Mouse (Mus musculus) ES-E14 (cell line): ENCODE measurements at regions not wholly inside any gene's neighbourhood (a gene's known extent, or its start where the extent isn't known, plus 50 kb on each side); places are given as distances from the start of the nearest gene placed in this dataset.

Source experiments
- DNase-seq: peaks from one replicate; pipeline ENCODE4 v3.0.0-alpha.2; 2013; ENCODE audit warnings: low read depth, low spot score
- H3K27ac ChIP-seq: 2 replicates; pipeline ENCODE4 v1.5.1; 2012; ENCODE audit warnings: low read depth, mild to moderate bottlenecking, low read length, moderate library complexity, mixed read lengths; ENCODE audit not compliant: poor library complexity, insufficient read depth, severe bottlenecking
- H3K36me3 ChIP-seq: 2 replicates; pipeline ENCODE4 v1.6.1; 2012; ENCODE audit warnings: mild to moderate bottlenecking, low read length, moderate library complexity, mixed read lengths; ENCODE audit not compliant: control insufficient read depth, poor library complexity, insufficient read depth, severe bottlenecking
- H3K4me1 ChIP-seq, 2 experiments: fragments of 150-350 bp in 1 of 2; sonication (generic) in 1 of 2; 2 replicates each; pipeline ENCODE4 v1.6.1; 2012; ENCODE audit warnings: low read length in 2 of 2, mild to moderate bottlenecking in 1 of 2, mixed read lengths in 1 of 2; ENCODE audit not compliant: control insufficient read depth in 2 of 2, insufficient read depth in 2 of 2, poor library complexity in 1 of 2
- H3K4me3 ChIP-seq, 2 experiments: fragments of 150-350 bp in 1 of 2; sonication (generic) in 1 of 2; 2 replicates each; pipeline ENCODE4 v1.5.1; 2012; ENCODE audit warnings: low read length in 2 of 2, low read depth in 1 of 2, mild to moderate bottlenecking in 1 of 2, mixed read lengths in 1 of 2; ENCODE audit not compliant: insufficient read depth in 1 of 2, poor library complexity in 1 of 2, severe bottlenecking in 1 of 2
- H3K9ac ChIP-seq: 2 replicates; pipeline ENCODE4 v1.6.1; 2012; ENCODE audit warnings: low read depth, mild to moderate bottlenecking, low read length, mixed read lengths; ENCODE audit not compliant: poor library complexity, insufficient read depth, severe bottlenecking
- H3K9me3 ChIP-seq: fragments of 150-350 bp; sonication (generic); 2 replicates; pipeline ENCODE4 v1.6.1; 2012; ENCODE audit warnings: low read depth, mild to moderate bottlenecking, low read length; ENCODE audit not compliant: control insufficient read depth, insufficient read depth
- CHD2 ChIP-seq: IDR thresholded peaks from 2 replicates; pipeline ENCODE4 v1.6.1; 2014; ENCODE audit warnings: mild to moderate bottlenecking, low read depth, low read length, inconsistent platforms
- HCFC1 ChIP-seq: IDR thresholded peaks from 2 replicates; pipeline ENCODE4 v1.6.1; 2012; ENCODE audit warnings: low read length, inconsistent platforms, borderline replicate concordance; ENCODE audit not compliant: insufficient read depth
- MAFK ChIP-seq: IDR thresholded peaks from 2 replicates; pipeline ENCODE4 v1.6.1; 2014; ENCODE audit warnings: mild to moderate bottlenecking, low read depth, low read length, inconsistent platforms; ENCODE audit not compliant: insufficient read depth
- ZC3H11A ChIP-seq: IDR thresholded peaks from 2 replicates; pipeline ENCODE4 v1.6.1; 2012; ENCODE audit warnings: low read depth, mild to moderate bottlenecking, inconsistent platforms, low read length, borderline replicate concordance
- ZNF384 ChIP-seq: IDR thresholded peaks from 2 replicates; pipeline ENCODE4 v1.6.1; 2012; ENCODE audit warnings: low read depth, low read length, inconsistent platforms
- in situ Hi-C, 2 experiments: fragments of 600-800 bp; cut with MboI; formaldehyde crosslinking; loops; one replicate each; pipeline ENCODE4 v1.15.1; 2025; ENCODE audit warnings: low sequenced_read_pairs in 2 of 2, inconsistent platforms in 1 of 2; ENCODE audit not compliant: unreplicated experiment in 2 of 2

DNA sequence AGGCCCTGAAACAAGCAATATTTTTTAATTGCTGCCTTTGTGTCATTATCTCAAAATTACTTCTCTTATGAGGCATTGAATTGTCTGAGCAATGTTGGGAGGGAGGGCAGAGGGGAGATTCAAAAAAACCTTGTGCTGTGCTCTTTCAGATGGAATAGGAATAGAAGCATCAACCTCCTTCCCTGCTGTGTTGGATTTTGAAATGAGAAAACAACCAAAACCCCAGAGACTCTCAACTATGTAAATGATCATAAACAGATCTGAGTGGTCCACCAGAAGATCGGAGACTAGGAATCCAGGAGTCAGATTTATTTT is 204.5 kb downstream of the Fam76b start:
- TF ChIP-seq ZC3H11A (no peak), HCFC1 (no peak), MAFK (no peak), CHD2 (no peak), ZNF384 (no peak)
- Histone ChIP-seq H3K36me3 (no peaks in the 10 kb centered on the region), H3K9ac (no peak overlapping the region), H3K9me3 (no peaks in the 10 kb centered on the region), H3K27ac (no peak overlapping the region), H3K4me1 (no peaks in the 10 kb centered on the region), H3K4me3 (no peak overlapping the region)
- in situ Hi-C loops = no loop called here
- DNase-seq = no peak

GRCm38 (mm10) chr9:14035526-14035925 is 208.0 kb downstream of the Fam76b start:
- no peak for DNase-seq
- no peak for TF ChIP-seq ZC3H11A
- no peak for TF ChIP-seq ZNF384
- no peak for TF ChIP-seq CHD2
- no peak for TF ChIP-seq HCFC1
- TF ChIP-seq MAFK = no peak
- H3K9me3 ChIP-seq = no peaks in the 10 kb centered on the region
- in situ Hi-C loops = no loop called here
- H3K36me3 ChIP-seq = no peaks in the 10 kb centered on the region
- no peaks in the 10 kb centered on the region for H3K4me1 ChIP-seq
- H3K9ac ChIP-seq = no peak overlapping the region
- no peak overlapping the region for H3K27ac ChIP-seq
- no peak overlapping the region for H3K4me3 ChIP-seq

- no peaks in the 10 kb centered on the region for H3K36me3 ChIP-seq
- no peak for TF ChIP-seq HCFC1
- TF ChIP-seq MAFK = no peak
- no peak for TF ChIP-seq CHD2
- TF ChIP-seq ZNF384 = no peak
- TF ChIP-seq ZC3H11A = no peak
- no peak overlapping the region for H3K4me3 ChIP-seq
- H3K9ac ChIP-seq = no peak overlapping the region
- DNase-seq = no peak
- no peak overlapping the region for H3K27ac ChIP-seq
- no peaks in the 10 kb centered on the region for H3K4me1 ChIP-seq
- in situ Hi-C loops = no loop called here
- H3K9me3 ChIP-seq = no peaks in the 10 kb centered on the region
Observed at GRCm38 (mm10) chr9:14041900-14042435, 214.5 kb downstream of the Fam76b start.

GRCm38 (mm10) chr9:14048224-14048623 is 220.7 kb downstream of the Fam76b start:
- TF ChIP-seq MAFK (no peak), ZNF384 (no peak), CHD2 (no peak), HCFC1 (no peak), ZC3H11A (no peak)
- DNase-seq = no peak
- H3K4me3 ChIP-seq = no peak overlapping the region
- in situ Hi-C loops = no loop called here
- H3K9ac ChIP-seq = no peak overlapping the region
- H3K36me3 ChIP-seq = no peaks in the 10 kb centered on the region
- no peak overlapping the region for H3K27ac ChIP-seq
- no peaks in the 10 kb centered on the region for H3K4me1 ChIP-seq
- no peaks in the 10 kb centered on the region for H3K9me3 ChIP-seq

DNA sequence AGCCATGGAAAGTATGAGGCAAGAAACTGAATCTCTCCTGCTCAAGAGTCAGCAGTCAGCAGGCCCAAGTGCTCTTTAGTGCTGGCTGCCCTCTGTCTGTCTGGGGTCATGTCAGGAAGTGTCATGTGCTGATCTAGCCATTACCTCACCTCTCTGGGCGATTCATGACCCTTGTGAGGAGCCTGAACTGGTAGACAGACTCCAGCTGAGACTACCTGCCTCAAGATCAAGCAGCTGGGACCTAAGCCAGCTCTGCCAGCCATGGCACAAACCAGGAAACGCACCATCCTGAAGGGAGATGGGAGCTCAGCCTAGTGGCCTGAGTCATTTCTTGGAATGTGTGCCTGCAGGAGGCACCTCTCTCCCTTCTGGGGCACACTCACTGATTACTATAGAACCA is 221.2 kb upstream of the Sesn3 start:
- in situ Hi-C loops = no loop called here
- TF ChIP-seq HCFC1 (no peak), ZNF384 (no peak)
- DNase-seq = no peak
- H3K9ac ChIP-seq = no peak overlapping the region
- no peaks in the 10 kb centered on the region for H3K9me3 ChIP-seq
- H3K27ac ChIP-seq = no peak overlapping the region
- no peak overlapping the region for H3K4me3 ChIP-seq
- H3K36me3 ChIP-seq = no peaks in the 10 kb centered on the region
- no peaks in the 10 kb centered on the region for H3K4me1 ChIP-seq
